Mouse (Mus musculus) thymus, postnatal 0 days (tissue): Measurements from ENCODE around the gene Ap3s2. TPM values are rescaled to one million over a fixed set of nuclear protein-coding genes. Genes with fewer than 3 reads are reported as not detected.

Source experiments
- DNase-seq: peaks from one replicate; pipeline ENCODE4 v3.0.0-alpha.2; 2015; ENCODE audit warnings: low spot score
- polyA plus RNA-seq: library from polyadenylated mRNA; unstranded; fragments of >200 nt; fragmentation: Nextera tagmentation; extraction: Ambion mirVana; gene quantifications from 2 replicates; pipeline ENCODE4 v1.2.1, GENCODE M21; 2015

The Ap3s2 gene
- polyA plus RNA-seq = 20.7 and 23.7 TPM in 2 replicates

- peak; percentile 90 for DNase-seq
Measured at GRCm38 (mm10) chr7:79920344-79920983, at the start of gene Ap3s2. Gene Ap3s2 (minus strand): TSS chr7:79920649.

- DNase-seq = no peak
Measured at GRCm38 (mm10) chr7:79968326-79968725, 47.9 kb upstream of the Ap3s2 start.

GRCm38 (mm10) chr7:79961600-79961999 is 41.2 kb upstream of the Ap3s2 start:
- no peak for DNase-seq

- DNase-seq = no peak
Measured at GRCm38 (mm10) chr7:79956131-79956530, 35.7 kb upstream of the Ap3s2 start.

- DNase-seq = no peak
Measured at GRCm38 (mm10) chr7:79954890-79955289, 34.4 kb upstream of the Ap3s2 start.

GRCm38 (mm10) chr7:79951038-79951437 is 30.6 kb upstream of the Ap3s2 start:
- DNase-seq = no peak

GRCm38 (mm10) chr7:79950236-79950635 is 29.8 kb upstream of the Ap3s2 start:
- DNase-seq = no peak

GRCm38 (mm10) chr7:79935511-79936205 is 15.2 kb upstream of the Ap3s2 start:
- DNase-seq = no peak

- no peak for DNase-seq
Measured at GRCm38 (mm10) chr7:79934862-79935510, 14.5 kb upstream of the Ap3s2 start, which contains the start of gene Arpin. Gene Arpin (minus strand): TSS chr7:79935359.

- no peak for DNase-seq
Measured at GRCm38 (mm10) chr7:79934461-79934860, 14.0 kb upstream of the Ap3s2 start.

GRCm38 (mm10) chr7:79928516-79929052 is 8.1 kb upstream of the Ap3s2 start:
- no peak for DNase-seq

- peak; percentile 27 for DNase-seq
Measured at GRCm38 (mm10) chr7:79914556-79914955, 5.9 kb downstream of the Ap3s2 start.

- DNase-seq = no peak
Measured at GRCm38 (mm10) chr7:79907356-79907755, 13.1 kb downstream of the Ap3s2 start.

- DNase-seq = no peak
Measured at GRCm38 (mm10) chr7:79906914-79907313, 13.5 kb downstream of the Ap3s2 start.

- DNase-seq = no peak
Measured at GRCm38 (mm10) chr7:79905193-79905592, 15.3 kb downstream of the Ap3s2 start.

GRCm38 (mm10) chr7:79903160-79903792 is 17.2 kb downstream of the Ap3s2 start:
- DNase-seq = no peak

GRCm38 (mm10) chr7:79900753-79901152 is 19.7 kb downstream of the Ap3s2 start:
- DNase-seq = no peak

- DNase-seq = no peak
Measured at GRCm38 (mm10) chr7:79895225-79895624, 25.2 kb downstream of the Ap3s2 start.

- no peak for DNase-seq
Measured at GRCm38 (mm10) chr7:79894790-79895189, 25.7 kb downstream of the Ap3s2 start.

GRCm38 (mm10) chr7:79892576-79893428 is 27.6 kb downstream of the Ap3s2 start:
- no peak for DNase-seq
